Mouse (Mus musculus) midbrain, embryonic 12.5 days (tissue): ENCODE results near the gene Hivep3. TPM values are rescaled to one million over a fixed set of nuclear protein-coding genes. Genes with fewer than 3 reads are reported as not detected.

Experiments
- ATAC-seq: fragments of 200-750 bp; cut with Nextera tagmentation; 2 replicates; pipeline ENCODE4 v1.8.0; 2017; ENCODE audit warnings: low read depth, moderate TSS enrichment, moderate library complexity; ENCODE audit not compliant: low FRiP score
- H3K27ac ChIP-seq: fragments of 300-500 bp; sonication (generic); replicated peaks from 2 replicates; pipeline ENCODE4 v1.5.1; 2016; ENCODE audit warnings: mild to moderate bottlenecking
- H3K27me3 ChIP-seq: fragments of 300-500 bp; sonication (generic); 2 replicates; pipeline ENCODE4 v1.6.1; 2016; ENCODE audit warnings: mild to moderate bottlenecking
- H3K36me3 ChIP-seq: fragments of 300-500 bp; sonication (generic); 2 replicates; pipeline ENCODE4 v1.6.1; 2016
- H3K4me1 ChIP-seq: fragments of 300-500 bp; sonication (generic); 2 replicates; pipeline ENCODE4 v1.6.1; 2016
- H3K4me2 ChIP-seq: fragments of 300-500 bp; sonication (generic); replicated peaks from 2 replicates; pipeline ENCODE4 v1.6.1; 2016; ENCODE audit warnings: mild to moderate bottlenecking, moderate library complexity
- H3K4me3 ChIP-seq: fragments of 300-500 bp; sonication (generic); 2 replicates; pipeline ENCODE4 v1.5.1; 2016; ENCODE audit warnings: mild to moderate bottlenecking
- H3K9ac ChIP-seq: fragments of 300-500 bp; sonication (generic); replicated peaks from 2 replicates; pipeline ENCODE4 v1.6.1; 2016; ENCODE audit warnings: mild to moderate bottlenecking, moderate library complexity
- H3K9me3 ChIP-seq: fragments of 300-500 bp; sonication (generic); 2 replicates; pipeline ENCODE4 v1.6.1; 2016; ENCODE audit warnings: mild to moderate bottlenecking
- WGBS: fragments of 180-500 bp; shearing (Covaris S2); methylation state at CpG from one replicate; pipeline ENCODE4 v1.1.7; 2016; 5-methylcytosine and 5-hydroxymethylcytosine counted together
- polyA plus RNA-seq: library from polyadenylated mRNA; unstranded; fragments of >200 nt; fragmentation: Nextera tagmentation; extraction: Ambion mirVana; gene quantifications from 2 replicates; pipeline ENCODE4 v1.2.1, GENCODE M21; 2016

Gene Hivep3
- polyA plus RNA-seq, 1 experiment from 2014 or later, result 4.5 TPM

GRCm38 (mm10) chr4:120024071-120024470 lies 290.5 kb downstream of the Hivep3 start:
- no peak overlapping the region for H3K4me2 ChIP-seq
- H3K9ac ChIP-seq, result no peak overlapping the region
- H3K4me1 ChIP-seq, result 0 out of 2 replicates have a peak, but pooled peaks cover 4% of the 10 kb centered on the region
- H3K27ac ChIP-seq, result no peak overlapping the region
- H3K27me3 ChIP-seq, result 0 out of 2 replicates have a peak, but pooled peaks cover 4% of the 10 kb centered on the region
- no peaks in the 10 kb centered on the region for H3K36me3 ChIP-seq
- no peak for ATAC-seq
- 50% methylated on average over 10 of the region's 10 CpGs for WGBS
- no peak overlapping the region for H3K4me3 ChIP-seq
- no peaks in the 10 kb centered on the region for H3K9me3 ChIP-seq

- H3K4me3 ChIP-seq, result no peak overlapping the region
- WGBS, result 96% methylated on average over 1 of the region's 1 CpGs
- no peak for ATAC-seq
- H3K27me3 ChIP-seq, result peaks cover 34% of the 10 kb centered on the region
- H3K36me3 ChIP-seq, result no peaks in the 10 kb centered on the region
- H3K9me3 ChIP-seq, result no peaks in the 10 kb centered on the region
- no peak overlapping the region for H3K4me2 ChIP-seq
- H3K4me1 ChIP-seq, result 0 out of 2 replicates have a peak, but pooled peaks cover 4% of the 10 kb centered on the region
- no peak overlapping the region for H3K27ac ChIP-seq
- no peak overlapping the region for H3K9ac ChIP-seq
Measured at GRCm38 (mm10) chr4:120027671-120028070, 294.1 kb downstream of the Hivep3 start.

GRCm38 (mm10) chr4:120029937-120030336 lies 296.4 kb downstream of the Hivep3 start:
- Histone ChIP-seq H3K4me3 (no peak overlapping the region), H3K4me2 (no peak overlapping the region), H3K27me3 (peaks cover 57% of the 10 kb centered on the region), H3K9ac (no peak overlapping the region), H3K27ac (no peak overlapping the region), H3K9me3 (no peaks in the 10 kb centered on the region), H3K4me1 (0 out of 2 replicates have a peak, but pooled peaks cover 6% of the 10 kb centered on the region), H3K36me3 (no peaks in the 10 kb centered on the region)
- WGBS, result 88% methylated on average over 1 of the region's 1 CpGs
- ATAC-seq, result no peak

- H3K9ac ChIP-seq, result no peak overlapping the region; the same call in 1 of the 2 replicates
- under 1% methylated on average over 32 of the region's 70 CpGs for WGBS
- H3K4me2 ChIP-seq, result peak overlapping the region; percentile 85
Measured at GRCm38 (mm10) chr4:120032320-120032983, 298.9 kb downstream of the Hivep3 start.

GRCm38 (mm10) chr4:120032984-120033355 lies 299.4 kb downstream of the Hivep3 start:
- Histone ChIP-seq H3K27me3 (peaks cover 79% of the 10 kb centered on the region), H3K4me1 (peaks cover 6% of the 10 kb centered on the region; the same call in 1 of the 2 replicates), H3K27ac (no peak overlapping the region), H3K36me3 (no peaks in the 10 kb centered on the region), H3K4me3 (peak overlapping the region; percentile 51), H3K9me3 (no peaks in the 10 kb centered on the region), H3K4me2 (peak overlapping the region; percentile 85), H3K9ac (no peak overlapping the region; the same call in 1 of the 2 replicates)
- ATAC-seq, result 0 out of 2 replicates have a peak, but pooled peaks have one; percentile 20
- under 1% methylated on average over 37 of the region's 38 CpGs for WGBS

More at GRCm38 (mm10) chr4:120032320-120032983, 298.9 kb downstream of the Hivep3 start:
- H3K4me3 ChIP-seq, result peak overlapping the region; percentile 51
- peaks cover 76% of the 10 kb centered on the region for H3K27me3 ChIP-seq
- ATAC-seq, result peak; percentile 78
- H3K4me1 ChIP-seq, result peaks cover 6% of the 10 kb centered on the region; the same call in 1 of the 2 replicates
- no peaks in the 10 kb centered on the region for H3K9me3 ChIP-seq
- H3K36me3 ChIP-seq, result no peaks in the 10 kb centered on the region
- H3K27ac ChIP-seq, result no peak overlapping the region

- H3K36me3 ChIP-seq, result no peaks in the 10 kb centered on the region
- H3K27ac ChIP-seq, result no peak overlapping the region
- no peak overlapping the region for H3K4me3 ChIP-seq
- WGBS, result 88% methylated on average over 4 of the region's 4 CpGs
- H3K4me2 ChIP-seq, result no peak overlapping the region
- H3K9ac ChIP-seq, result no peak overlapping the region
- H3K27me3 ChIP-seq, result peaks cover 59% of the 10 kb centered on the region
- no peak for ATAC-seq
- no peaks in the 10 kb centered on the region for H3K9me3 ChIP-seq
- peaks cover 6% of the 10 kb centered on the region; the same call in 1 of the 2 replicates for H3K4me1 ChIP-seq
Measured at GRCm38 (mm10) chr4:120036294-120036693, 302.7 kb downstream of the Hivep3 start.

GRCm38 (mm10) chr4:120037007-120037406 lies 303.4 kb downstream of the Hivep3 start:
- Histone ChIP-seq H3K36me3 (no peaks in the 10 kb centered on the region), H3K4me1 (peaks cover 6% of the 10 kb centered on the region; the same call in 1 of the 2 replicates), H3K4me2 (no peak overlapping the region), H3K4me3 (no peak overlapping the region), H3K9me3 (no peaks in the 10 kb centered on the region), H3K9ac (no peak overlapping the region), H3K27me3 (peaks cover 52% of the 10 kb centered on the region), H3K27ac (no peak overlapping the region)
- WGBS, result 50% methylated on average over 7 of the region's 7 CpGs
- no peak for ATAC-seq

GRCm38 (mm10) chr4:120041520-120041919 lies 307.9 kb downstream of the Hivep3 start:
- 84% methylated on average over 2 of the region's 2 CpGs for WGBS
- Histone ChIP-seq H3K4me3 (no peak overlapping the region), H3K27me3 (peaks cover 11% of the 10 kb centered on the region; the same call in 1 of the 2 replicates), H3K9ac (no peak overlapping the region), H3K36me3 (no peaks in the 10 kb centered on the region), H3K27ac (no peak overlapping the region), H3K9me3 (no peaks in the 10 kb centered on the region), H3K4me1 (no peaks in the 10 kb centered on the region), H3K4me2 (no peak overlapping the region)
- ATAC-seq, result no peak

- Histone ChIP-seq H3K4me2 (no peak overlapping the region), H3K4me1 (no peaks in the 10 kb centered on the region), H3K27me3 (0 out of 2 replicates have a peak, but pooled peaks cover 7% of the 10 kb centered on the region), H3K4me3 (no peak overlapping the region), H3K36me3 (no peaks in the 10 kb centered on the region), H3K9ac (no peak overlapping the region), H3K9me3 (no peaks in the 10 kb centered on the region), H3K27ac (no peak overlapping the region)
- WGBS, result 92% methylated on average over 7 of the region's 7 CpGs
- ATAC-seq, result no peak
Measured at GRCm38 (mm10) chr4:120042480-120042879, 308.9 kb downstream of the Hivep3 start.

GRCm38 (mm10) chr4:120044612-120045011 lies 311.0 kb downstream of the Hivep3 start:
- H3K27ac ChIP-seq, result no peak overlapping the region
- H3K4me1 ChIP-seq, result no peaks in the 10 kb centered on the region
- ATAC-seq, result no peak

GRCm38 (mm10) chr4:120045131-120045537 lies 311.6 kb downstream of the Hivep3 start:
- ATAC-seq, result no peak
- no peak overlapping the region for H3K4me2 ChIP-seq
- H3K27ac ChIP-seq, result no peak overlapping the region
- no peaks in the 10 kb centered on the region for H3K9me3 ChIP-seq
- no peak overlapping the region for H3K4me3 ChIP-seq
- WGBS, result 69% methylated on average over 5 of the region's 5 CpGs
- no peaks in the 10 kb centered on the region for H3K4me1 ChIP-seq
- H3K9ac ChIP-seq, result no peak overlapping the region
- no peaks in the 10 kb centered on the region for H3K36me3 ChIP-seq
- 0 out of 2 replicates have a peak, but pooled peaks cover 4% of the 10 kb centered on the region for H3K27me3 ChIP-seq

More at GRCm38 (mm10) chr4:120044612-120045011, 311.0 kb downstream of the Hivep3 start:
- H3K36me3 ChIP-seq, result no peaks in the 10 kb centered on the region
- no peak overlapping the region for H3K9ac ChIP-seq
- WGBS, result 82% methylated on average over 5 of the region's 5 CpGs
- H3K27me3 ChIP-seq, result 0 out of 2 replicates have a peak, but pooled peaks cover 4% of the 10 kb centered on the region
- H3K9me3 ChIP-seq, result no peaks in the 10 kb centered on the region
- no peak overlapping the region for H3K4me3 ChIP-seq
- no peak overlapping the region for H3K4me2 ChIP-seq

GRCm38 (mm10) chr4:120045871-120046270 lies 312.3 kb downstream of the Hivep3 start:
- no peaks in the 10 kb centered on the region for H3K9me3 ChIP-seq
- H3K4me1 ChIP-seq, result no peaks in the 10 kb centered on the region
- no peaks in the 10 kb centered on the region for H3K36me3 ChIP-seq
- no peak for ATAC-seq
- H3K4me2 ChIP-seq, result no peak overlapping the region
- 0 out of 2 replicates have a peak, but pooled peaks cover 4% of the 10 kb centered on the region for H3K27me3 ChIP-seq
- WGBS, result 86% methylated on average over 7 of the region's 7 CpGs
- no peak overlapping the region for H3K27ac ChIP-seq
- H3K9ac ChIP-seq, result no peak overlapping the region
- no peak overlapping the region for H3K4me3 ChIP-seq
